Mouse (Mus musculus) kidney, postnatal 10 days (tissue): ENCODE data around the gene Lzts3.
"Not testable (repeated sequence)": the region's sequence is repeated elsewhere in the genome, so short reads cannot be mapped to it uniquely, and the experiment has no call there.

Experiments used
- DNase-seq: peaks from one replicate; pipeline ENCODE4 v3.0.0; 2021; ENCODE audit warnings: mixed read lengths

The Lzts3 gene

DNA sequence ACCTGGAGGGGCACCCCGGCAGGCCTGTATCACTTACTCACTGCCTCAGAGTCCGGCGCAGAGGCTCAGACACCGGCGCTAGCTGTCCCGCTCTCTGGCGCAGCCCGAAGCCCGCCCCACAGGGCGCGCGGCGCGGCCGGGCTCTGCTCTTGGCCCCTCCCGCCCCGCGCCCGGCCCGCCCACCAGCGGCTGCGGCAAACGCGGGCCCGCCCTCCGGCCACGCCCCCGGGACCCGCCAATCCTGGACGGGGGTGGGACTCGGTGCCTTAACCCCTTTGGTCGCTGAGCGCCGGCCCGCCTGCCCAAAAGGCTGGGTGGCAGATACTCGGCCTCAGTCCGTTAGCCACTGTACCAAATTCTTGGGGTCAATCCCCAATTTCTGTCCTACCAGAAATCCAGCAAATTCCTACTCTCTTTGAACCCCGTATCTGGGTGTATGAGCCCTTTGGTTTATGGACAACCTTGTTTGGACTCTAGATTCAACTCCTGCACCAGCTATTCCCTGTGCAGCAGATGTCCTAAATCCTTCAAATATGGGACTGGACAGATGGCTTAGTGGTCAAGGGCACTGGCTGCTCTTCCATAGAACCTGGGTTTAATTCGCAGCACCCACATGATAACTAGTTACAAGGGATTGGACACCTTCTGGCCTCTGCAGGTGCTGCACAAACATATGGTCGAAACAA, at the start of gene Lzts3:
Gene Lzts3 (minus strand): TSS at position 120 of the 686 bp plus-strand sequence.
- DNase-seq = peak; percentile 97

DNA sequence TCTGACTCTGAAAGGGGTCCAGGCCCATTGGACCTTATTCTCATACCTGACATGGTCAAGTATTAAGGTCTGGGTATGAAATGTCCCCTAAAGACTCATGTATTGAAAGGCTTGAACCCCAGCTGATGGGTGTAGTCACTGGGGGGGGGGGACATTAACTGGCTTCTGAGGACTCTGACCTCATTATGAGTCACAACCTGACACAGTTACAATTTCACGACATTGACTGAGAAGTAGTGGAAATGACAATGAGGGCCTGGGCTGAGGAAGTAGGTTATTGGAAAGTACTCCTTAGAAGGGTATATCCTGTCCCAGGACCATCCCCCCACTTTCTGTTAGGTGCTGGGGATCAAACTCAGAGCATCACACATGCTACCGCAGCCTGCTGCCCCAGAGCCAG, 46.4 kb upstream of the Lzts3 start:
- no peak for DNase-seq

- no peak for DNase-seq
These were observed 42.8 kb upstream of the Lzts3 start for GRCm38 (mm10) chr2:130685426-130685825.

DNA sequence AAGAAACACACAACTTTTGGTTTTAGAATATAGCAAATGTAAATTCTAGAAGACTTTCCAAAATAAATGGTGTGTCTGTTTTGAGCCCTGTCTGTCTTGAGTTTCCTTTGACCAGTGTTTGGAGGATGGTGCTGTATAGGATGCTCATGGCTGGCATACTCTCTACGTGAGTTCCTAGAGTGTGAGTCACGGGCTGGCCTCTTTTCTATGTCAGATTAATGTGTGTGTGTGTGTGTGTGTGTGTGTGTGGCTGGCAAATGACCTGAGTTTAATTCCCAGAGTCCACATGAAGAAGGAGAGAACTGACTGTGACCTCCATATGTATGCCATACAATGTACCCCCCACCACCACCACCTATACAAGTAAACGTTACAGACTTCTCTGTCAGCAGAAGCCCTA, 38.9 kb upstream of the Lzts3 start:
- no peak for DNase-seq

DNA sequence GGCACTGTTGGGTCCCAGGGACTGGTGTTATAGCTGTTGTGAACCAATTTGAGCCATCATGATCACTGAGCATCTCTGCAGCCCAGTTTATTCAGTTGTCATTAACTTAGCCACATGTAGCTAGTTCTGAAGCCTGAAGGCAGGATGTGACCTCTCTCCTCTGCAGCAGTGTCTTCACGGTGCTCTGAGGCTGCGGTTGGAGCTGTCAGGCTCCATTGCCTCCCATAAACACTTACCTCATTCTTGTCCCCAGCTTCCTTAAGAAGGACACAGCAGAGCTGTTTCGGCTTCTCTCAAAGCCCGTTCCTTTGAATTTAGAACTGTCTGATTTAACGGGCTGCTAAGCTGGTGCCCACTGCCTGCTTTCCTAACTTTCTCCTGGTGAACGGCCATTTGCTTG, 37.3 kb upstream of the Lzts3 start:
- no peak for DNase-seq

GRCm38 (mm10) chr2:130679154-130679553, 36.6 kb upstream of the Lzts3 start:
- DNase-seq = no peak

DNA sequence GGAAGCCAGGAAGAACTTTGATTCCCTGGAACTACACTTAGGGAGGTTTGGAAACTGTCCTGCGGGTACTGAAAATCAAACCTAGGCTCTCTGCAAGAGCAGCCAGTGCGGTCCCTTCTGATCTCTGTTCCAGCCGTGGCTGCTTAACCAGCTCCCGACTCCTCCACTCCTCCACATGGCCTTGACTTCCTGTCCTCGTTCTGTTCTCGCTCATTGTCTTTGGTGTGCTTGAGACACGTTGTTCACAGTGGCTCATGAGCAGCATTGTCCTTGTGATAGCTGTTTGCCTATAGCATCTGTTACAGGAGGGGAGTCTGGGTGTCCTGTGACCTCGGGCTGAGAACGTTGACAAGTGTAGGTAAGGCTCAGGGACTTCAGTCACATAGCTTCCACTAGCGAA, 34.6 kb upstream of the Lzts3 start:
- no peak for DNase-seq

DNA sequence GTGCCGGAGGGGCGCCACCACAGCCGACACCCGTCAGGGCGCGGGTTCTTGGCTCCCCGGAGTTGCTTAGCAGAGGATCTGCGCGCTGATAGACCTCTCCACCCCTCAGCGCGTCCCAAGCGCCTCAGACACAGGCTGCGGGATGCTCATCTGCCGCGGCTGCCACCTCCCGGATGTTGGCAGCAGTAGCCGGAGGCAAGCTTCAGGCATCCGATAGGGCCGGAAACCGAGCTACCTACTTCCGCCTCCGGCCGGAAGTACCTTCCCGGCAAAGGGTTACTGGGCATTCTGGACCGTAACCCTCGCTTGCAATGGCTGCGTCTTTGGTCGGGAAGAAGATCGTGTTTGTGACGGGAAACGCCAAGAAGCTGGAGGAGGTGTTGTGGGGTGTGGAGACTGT, 25.0 kb upstream of the Lzts3 start, which contains the start of gene Itpa:
Gene Itpa (plus strand): TSS at position 52 of the 400 bp plus-strand sequence.
- peak; percentile 91 for DNase-seq

DNA sequence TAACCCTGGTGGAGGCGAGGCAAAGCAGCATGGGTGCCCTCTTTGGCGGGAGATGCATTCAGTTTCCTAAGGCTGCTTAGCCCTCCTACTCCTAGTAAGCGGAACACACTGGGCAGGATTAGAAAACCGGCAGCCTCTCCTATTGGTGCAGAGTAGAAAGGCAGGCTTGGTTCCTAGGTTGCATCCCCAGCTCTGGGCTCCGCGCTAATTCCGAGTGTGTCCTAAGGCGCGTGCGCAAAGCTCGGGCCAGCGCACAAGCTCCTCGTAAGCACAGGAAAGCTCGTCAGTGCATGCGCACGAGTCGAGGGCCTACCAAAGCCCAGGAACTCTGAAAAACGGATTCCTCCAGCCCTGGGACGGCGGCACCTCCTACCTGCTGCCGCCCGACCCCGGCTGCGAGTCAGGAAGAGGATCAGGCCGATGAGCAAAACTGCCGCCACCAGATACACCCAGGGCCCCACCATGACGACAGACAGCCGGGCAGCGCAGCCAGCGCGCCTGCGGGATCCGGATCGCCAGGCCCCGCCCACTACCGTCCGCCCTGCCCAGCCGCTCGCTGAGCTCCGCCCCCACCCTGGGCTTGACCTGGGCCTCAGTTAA, 21.6 kb upstream of the Lzts3 start, which contains the start of gene Ddrgk1:
Gene Ddrgk1 (minus strand): TSS at position 558 of the 600 bp plus-strand sequence.
- DNase-seq = peak; percentile 96

GRCm38 (mm10) chr2:130663342-130663741, 20.7 kb upstream of the Lzts3 start:
- DNase-seq = no peak

- DNase-seq = no peak
These were observed 15.9 kb upstream of the Lzts3 start for GRCm38 (mm10) chr2:130658530-130658929.

GRCm38 (mm10) chr2:130657541-130657940, 14.9 kb upstream of the Lzts3 start:
- no peak for DNase-seq

DNA sequence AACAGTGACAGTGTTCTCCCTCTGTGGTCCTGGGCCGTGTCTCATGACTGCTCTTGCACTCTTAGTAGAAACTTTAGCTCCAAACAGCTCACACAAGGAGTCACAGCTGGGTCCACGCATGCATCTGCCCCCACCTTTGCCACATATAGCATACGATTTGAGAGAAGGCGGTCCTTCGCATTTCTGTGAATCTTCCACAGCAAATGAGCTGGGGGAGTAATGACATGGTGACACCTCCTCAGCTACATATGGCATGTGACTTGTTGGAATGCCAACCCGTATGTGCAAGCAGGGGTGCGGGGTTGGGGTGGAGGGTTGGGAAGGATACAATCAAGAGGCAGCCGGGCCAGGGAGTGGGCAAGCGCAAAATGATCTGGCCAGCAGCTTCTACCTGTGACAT, 13.9 kb upstream of the Lzts3 start:
- DNase-seq = no peak

DNA sequence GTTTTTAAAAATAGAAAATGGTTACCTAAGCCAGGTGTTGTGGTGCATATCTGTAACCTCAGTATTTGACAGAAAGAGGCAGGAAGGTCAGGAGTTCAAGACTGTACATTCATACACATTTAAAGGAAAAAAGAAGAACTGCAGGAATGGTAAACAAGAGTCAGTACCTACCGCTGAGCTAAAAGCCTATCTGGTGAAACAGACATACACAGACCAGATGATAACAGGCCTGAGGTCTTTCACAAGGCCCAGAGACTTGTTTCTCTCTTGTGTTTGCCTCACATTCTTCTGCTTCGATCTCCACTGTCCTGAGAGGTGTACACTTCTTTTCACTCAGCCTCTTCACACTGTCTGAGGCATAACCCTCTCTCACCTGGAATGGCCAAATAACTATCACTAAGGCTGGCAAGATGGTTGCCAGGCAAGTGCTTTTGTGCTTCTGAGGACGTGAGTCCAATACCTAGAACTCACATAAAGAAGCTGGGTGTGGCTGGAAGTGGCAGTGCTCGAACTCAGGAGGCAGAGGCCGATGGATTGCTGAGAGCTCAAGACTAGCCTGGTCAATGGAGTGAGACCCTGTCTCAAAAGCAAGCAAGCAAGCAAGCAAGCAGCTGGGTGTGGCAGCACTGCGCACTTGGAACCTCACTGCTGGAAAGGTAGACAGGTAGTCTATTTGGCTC, 13.2 kb upstream of the Lzts3 start:
- no peak for DNase-seq

DNA sequence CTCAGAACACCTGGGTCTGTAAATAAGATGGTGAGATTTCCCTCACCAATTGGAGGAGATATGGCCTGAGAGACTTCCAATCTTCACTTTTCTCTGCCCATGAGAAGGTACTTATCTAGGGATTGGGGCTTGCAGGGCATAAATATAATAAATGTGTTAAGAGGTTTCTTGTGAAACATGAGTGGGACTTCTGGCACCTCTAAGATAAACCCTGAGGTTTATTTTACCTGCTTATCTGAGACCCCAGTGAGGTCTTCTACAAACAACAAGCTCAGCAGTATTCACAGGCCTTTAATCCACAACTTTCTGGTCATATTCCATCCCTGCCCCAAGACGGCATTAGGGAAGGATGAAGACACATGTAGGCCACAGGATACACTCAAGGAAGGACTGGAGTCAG, 11.2 kb upstream of the Lzts3 start:
- no peak for DNase-seq

DNA sequence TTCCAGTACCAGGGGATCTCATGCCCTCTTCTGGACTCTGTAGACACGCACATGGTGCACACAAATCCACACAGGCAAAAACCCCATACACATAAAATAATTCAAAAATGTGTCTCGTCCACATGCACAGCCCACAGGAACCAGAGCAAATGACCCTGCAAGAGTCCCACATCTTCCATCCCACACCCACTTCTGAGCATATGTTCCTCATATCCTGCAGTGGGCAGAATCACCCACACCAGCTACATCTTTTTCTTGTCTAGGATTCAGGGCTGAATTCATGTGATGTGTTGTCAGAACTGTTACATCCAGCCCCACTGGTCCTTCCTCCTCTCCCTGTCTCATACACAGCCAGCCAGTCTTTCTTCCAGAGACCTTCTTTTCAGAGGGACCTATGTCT, 10.7 kb upstream of the Lzts3 start:
- no peak for DNase-seq

- DNase-seq = not testable (repeated sequence)
These were observed 6.4 kb upstream of the Lzts3 start for GRCm38 (mm10) chr2:130649028-130649427.

- DNase-seq = no peak
These were observed 2.6 kb upstream of the Lzts3 start for GRCm38 (mm10) chr2:130645198-130645597.

- no peak for DNase-seq
These were observed 374 bp downstream of the Lzts3 start for GRCm38 (mm10) chr2:130642197-130642660.

DNA sequence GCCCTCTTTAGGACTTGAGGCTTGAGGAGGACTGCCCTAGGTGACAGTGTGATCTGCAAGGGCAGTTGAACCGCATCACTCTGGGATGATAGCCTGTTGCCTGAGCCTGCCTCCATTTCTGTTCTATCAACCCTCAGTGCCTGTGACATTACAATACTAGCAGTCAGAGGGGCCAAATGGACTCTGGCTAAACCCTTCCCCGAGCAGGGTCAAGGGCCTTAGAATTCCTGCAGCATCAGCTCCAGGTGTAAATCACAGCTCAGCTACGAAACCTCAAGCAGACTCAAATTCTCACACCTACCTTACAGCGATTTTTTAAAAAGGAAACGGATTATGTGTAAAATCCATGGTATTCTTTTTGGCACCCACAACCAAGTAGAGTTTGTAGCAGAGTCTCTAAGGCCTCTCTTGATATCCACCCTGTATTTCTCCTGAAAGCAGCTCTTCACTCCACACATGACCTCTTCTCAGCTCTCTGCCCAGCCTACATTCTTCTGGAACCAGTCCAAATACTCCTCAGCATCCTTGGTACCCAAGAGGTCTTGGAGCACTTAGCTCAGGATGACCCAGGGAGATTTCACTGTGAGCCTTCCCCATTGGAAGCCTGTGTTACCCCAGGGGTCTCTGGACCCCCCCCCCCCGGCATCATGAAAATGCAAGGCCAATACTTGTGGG, 1.1 kb downstream of the Lzts3 start:
- DNase-seq = no peak

GRCm38 (mm10) chr2:130639276-130639675, 3.3 kb downstream of the Lzts3 start:
- peak; percentile 64 for DNase-seq

DNA sequence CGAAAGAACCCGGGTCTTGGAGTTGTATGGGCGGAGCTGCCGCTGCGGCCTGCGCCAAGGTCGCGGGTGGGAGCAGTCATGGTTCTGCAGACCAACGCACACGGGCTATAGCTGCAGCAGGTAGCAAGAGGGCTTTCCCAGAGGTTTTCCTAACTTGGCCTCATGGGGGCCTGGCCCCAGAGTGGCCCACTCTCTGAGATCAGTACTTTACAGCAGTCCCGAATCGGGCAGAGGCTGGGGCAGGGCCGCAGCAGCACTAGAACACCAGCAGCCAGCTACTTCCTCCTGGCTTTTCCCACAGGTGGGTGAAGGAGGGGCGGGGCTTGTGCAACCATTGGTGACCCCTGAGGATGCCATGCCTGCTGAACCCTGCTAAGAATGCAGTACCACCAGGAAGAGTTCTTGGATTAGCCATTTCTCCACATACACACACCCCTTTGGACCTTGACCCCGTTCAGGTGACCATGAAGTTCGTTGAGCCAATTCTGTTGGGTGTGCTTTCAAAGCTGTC, 4.4 kb downstream of the Lzts3 start:
- peak; percentile 89 for DNase-seq

DNA sequence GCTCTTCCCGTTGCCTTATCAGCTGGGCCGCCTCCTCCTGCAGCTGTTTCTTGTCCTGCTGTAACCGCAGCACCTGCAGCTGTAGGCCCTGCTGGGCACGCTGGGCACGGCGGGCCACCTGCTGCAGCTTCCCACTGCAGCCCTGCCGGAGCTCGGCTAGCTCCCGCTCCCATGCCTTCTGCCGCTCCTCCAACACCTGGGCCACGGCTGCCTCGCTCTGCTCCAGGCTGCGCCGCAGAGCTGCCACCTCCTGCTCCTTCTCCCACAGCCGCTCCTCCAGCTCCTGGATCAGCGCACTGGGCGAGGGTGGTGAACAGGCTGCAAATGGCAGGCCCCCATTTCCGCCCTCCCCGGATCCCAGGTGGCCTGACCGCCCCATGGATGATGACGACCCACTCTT, 6.8 kb downstream of the Lzts3 start:
- peak; percentile 36 for DNase-seq
